Mouse (Mus musculus) limb, embryonic 10.5 days (tissue): ENCODE measurements around the gene Npr3. TPM values are rescaled to one million over a fixed set of nuclear protein-coding genes. Genes with fewer than 3 reads are reported as not detected.

Experiments
- DNase-seq: peaks from one replicate; pipeline ENCODE4 v3.0.0-alpha.2; 2017; ENCODE audit warnings: low spot score
- H3K27ac ChIP-seq: fragments of 300-500 bp; sonication (generic); 2 replicates; pipeline ENCODE4 v1.5.1; 2016; ENCODE audit warnings: mild to moderate bottlenecking
- H3K27me3 ChIP-seq: fragments of 300-500 bp; sonication (generic); 2 replicates; pipeline ENCODE4 v1.6.1; 2016; ENCODE audit warnings: low read depth, mild to moderate bottlenecking; ENCODE audit not compliant: poor library complexity, severe bottlenecking
- H3K36me3 ChIP-seq: fragments of 300-500 bp; sonication (generic); 2 replicates; pipeline ENCODE4 v1.6.1; 2016; ENCODE audit warnings: mild to moderate bottlenecking, moderate library complexity
- H3K4me1 ChIP-seq: fragments of 300-500 bp; sonication (generic); 2 replicates; pipeline ENCODE4 v1.6.1; 2016
- H3K4me3 ChIP-seq: fragments of 300-500 bp; sonication (generic); 2 replicates; pipeline ENCODE4 v1.5.1; 2016; ENCODE audit warnings: mild to moderate bottlenecking, moderate library complexity
- H3K9me3 ChIP-seq: fragments of 300-500 bp; sonication (generic); replicated peaks from 2 replicates; pipeline ENCODE4 v1.6.1; 2016; ENCODE audit warnings: mild to moderate bottlenecking
- whole genome bisulfite sequencing: fragments of 180-500 bp; shearing (Covaris S2); methylation state at CpG from one replicate; pipeline ENCODE4 v1.1.7; 2016; 5-methylcytosine and 5-hydroxymethylcytosine counted together
- polyA plus RNA-seq: library from polyadenylated mRNA; unstranded; fragments of >200 nt; fragmentation: Nextera tagmentation; extraction: Ambion mirVana; gene quantifications from 2 replicates; pipeline ENCODE4 v1.2.1, GENCODE M21; 2016

The Npr3 gene
- 1.7 and 2.2 TPM in 2 replicates for polyA plus RNA-seq

DNA sequence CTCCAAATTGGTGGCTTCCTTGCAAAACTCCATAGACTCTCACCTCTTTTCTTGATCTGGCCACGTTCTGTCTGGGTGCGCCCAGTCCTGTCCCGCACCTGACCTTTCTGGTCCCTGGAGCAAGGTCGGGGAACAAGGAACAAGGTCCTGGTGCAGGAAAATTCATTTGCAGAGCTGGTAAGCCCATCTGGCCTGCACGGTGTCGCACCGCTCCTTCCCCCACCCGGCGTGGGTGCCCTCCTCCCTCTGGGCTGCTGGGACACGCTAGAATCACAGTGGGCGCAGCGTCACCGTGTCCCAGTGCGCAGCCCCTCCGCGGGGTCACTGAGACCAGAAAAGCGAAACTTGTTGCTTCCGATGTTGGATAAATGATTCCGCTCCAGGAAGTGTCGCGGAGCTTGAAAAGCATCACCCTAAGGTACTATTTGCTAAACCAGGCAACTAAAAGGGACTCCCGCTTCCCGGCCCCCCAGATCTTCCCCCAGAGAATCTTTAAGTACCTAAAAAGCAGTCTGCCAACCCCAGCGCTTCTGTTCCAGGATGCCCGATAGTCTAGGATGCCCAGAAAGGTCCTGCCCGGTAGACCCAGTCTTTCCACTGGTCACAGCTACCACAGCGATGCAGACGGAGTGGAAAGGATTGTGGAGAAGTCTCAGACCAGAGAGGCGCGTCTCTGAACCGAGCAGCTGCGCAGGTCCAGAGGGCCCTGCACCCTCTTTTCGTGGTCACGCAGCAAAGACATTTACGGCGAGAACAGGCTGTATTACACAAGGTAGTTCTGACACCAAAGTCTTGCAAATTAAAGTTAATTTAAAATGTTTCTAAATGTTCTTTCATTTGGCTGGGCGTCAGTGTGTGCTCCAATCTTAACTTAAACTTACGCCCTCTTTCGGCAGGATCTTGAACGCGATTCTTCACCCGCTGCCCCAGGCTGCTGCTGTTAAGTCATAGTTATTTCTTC is at the start of gene Npr3:
Gene Npr3 (minus strand): TSS at position 717 of the 961 bp plus-strand sequence.
- H3K4me1 ChIP-seq, result peaks cover 50% of the 10 kb centered on the region
- WGBS, result under 1% methylated on average over 42 of the region's 42 CpGs
- peaks cover 67% of the 10 kb centered on the region for H3K27me3 ChIP-seq

DNA sequence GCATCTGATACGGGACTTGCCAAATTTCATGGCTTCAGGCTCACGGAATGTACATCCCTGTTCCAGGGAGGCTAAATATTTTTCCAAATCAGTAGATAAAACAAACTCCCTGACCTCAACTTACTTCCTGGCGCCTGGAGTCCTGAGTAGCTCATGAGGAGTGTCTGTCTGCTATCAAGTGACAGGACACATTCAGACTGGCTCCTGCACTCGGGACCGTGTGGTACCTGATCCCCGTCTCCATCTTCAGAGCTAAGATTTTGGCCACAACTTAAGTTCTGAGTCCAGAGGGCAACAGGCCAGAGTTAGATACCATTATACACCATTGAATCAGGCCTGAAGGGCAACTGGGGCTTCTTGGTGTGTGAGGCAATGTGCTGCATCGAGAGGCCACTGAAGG is 49.0 kb upstream of the Npr3 start:
- no peak overlapping the region for H3K4me3 ChIP-seq
- no peaks in the 10 kb centered on the region for H3K9me3 ChIP-seq
- H3K36me3 ChIP-seq, result no peaks in the 10 kb centered on the region
- H3K4me1 ChIP-seq, result no peaks in the 10 kb centered on the region
- DNase-seq, result no peak
- H3K27ac ChIP-seq, result no peak overlapping the region
- H3K27me3 ChIP-seq, result no peaks in the 10 kb centered on the region
- WGBS, result 88% methylated on average over 7 of the region's 7 CpGs

More for the DNA sequence above, at the start of gene Npr3:
- peak; percentile 69 for DNase-seq
- H3K4me3 ChIP-seq, result peak within 1 kb of the TSS; percentile 57
- H3K27ac ChIP-seq, result peak within 1 kb of the TSS; percentile 40; the same call in 1 of the 2 replicates
- H3K9me3 ChIP-seq, result no peaks in the 10 kb centered on the region
- no peaks in the 10 kb centered on the region for H3K36me3 ChIP-seq

DNA sequence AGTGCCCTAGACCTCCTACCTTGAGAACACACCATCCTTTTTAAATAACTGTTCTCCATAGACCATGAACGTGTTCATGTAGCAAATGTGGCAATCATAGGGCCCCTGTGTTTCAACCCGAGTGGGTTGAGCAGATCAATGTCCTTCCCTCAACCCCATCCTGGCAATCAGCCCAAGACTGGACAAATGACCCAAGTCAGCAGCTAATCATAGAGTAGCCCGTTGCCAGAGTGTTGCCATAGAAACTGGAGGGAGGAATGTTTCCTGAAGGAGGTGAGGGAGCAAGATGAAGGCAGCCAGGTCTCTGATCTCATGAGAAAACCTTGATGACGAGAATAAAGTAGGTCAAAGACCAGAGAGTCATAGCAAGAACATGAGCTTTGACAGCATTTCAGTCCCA is 47.1 kb upstream of the Npr3 start:
- WGBS, result 70% methylated on average over 4 of the region's 4 CpGs
- DNase-seq, result no peak
- H3K9me3 ChIP-seq, result no peaks in the 10 kb centered on the region
- H3K27me3 ChIP-seq, result no peaks in the 10 kb centered on the region
- H3K4me1 ChIP-seq, result no peaks in the 10 kb centered on the region
- H3K4me3 ChIP-seq, result no peak overlapping the region
- H3K27ac ChIP-seq, result no peak overlapping the region
- no peaks in the 10 kb centered on the region for H3K36me3 ChIP-seq

DNA sequence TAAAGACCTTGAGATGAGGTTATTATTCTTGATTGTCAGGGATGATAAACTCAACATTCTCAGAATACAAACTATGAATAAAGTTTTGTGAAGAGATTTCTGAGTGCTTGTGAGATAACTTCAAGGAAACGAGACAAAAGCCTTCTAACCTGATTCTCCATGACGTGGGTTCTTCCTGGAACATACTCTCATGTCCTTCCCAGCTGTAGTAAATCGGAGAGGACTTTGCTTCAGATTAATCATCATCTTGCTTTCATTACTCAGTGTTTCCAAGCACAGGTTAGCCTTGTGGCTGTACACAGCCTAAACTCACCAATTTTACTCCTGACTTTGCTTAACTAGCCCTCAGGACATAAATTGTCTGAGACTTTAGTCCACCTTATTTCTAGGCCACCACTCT is 45.1 kb upstream of the Npr3 start:
- Histone ChIP-seq H3K9me3 (no peaks in the 10 kb centered on the region), H3K4me1 (no peaks in the 10 kb centered on the region), H3K36me3 (no peaks in the 10 kb centered on the region), H3K27ac (no peak overlapping the region), H3K4me3 (no peak overlapping the region), H3K27me3 (no peaks in the 10 kb centered on the region)
- DNase-seq, result no peak
- 84% methylated on average over 3 of the region's 3 CpGs for WGBS

DNA sequence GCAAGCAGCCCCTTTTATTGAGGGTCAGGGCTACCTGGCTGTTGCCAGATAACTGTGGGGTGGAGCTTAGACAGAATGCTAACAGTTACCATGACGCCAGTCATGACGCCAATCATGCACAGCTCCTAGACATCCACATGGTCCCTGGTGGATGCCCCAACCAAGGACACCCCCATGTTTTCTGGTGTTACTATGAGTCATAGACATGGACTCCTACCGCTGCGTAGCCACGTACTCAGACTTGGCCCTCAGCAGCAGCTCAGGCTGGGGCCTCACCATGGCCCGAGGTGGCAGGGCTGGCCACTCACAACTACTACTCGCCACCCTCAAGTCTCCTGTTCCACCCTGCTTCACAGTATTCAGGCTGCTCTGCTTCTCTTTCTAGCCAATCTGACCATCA is 44.1 kb upstream of the Npr3 start:
- H3K9me3 ChIP-seq, result no peaks in the 10 kb centered on the region
- no peaks in the 10 kb centered on the region for H3K36me3 ChIP-seq
- no peak overlapping the region for H3K4me3 ChIP-seq
- no peaks in the 10 kb centered on the region for H3K4me1 ChIP-seq
- H3K27me3 ChIP-seq, result no peaks in the 10 kb centered on the region
- DNase-seq, result no peak
- WGBS, result 97% methylated on average over 7 of the region's 7 CpGs
- no peak overlapping the region for H3K27ac ChIP-seq

DNA sequence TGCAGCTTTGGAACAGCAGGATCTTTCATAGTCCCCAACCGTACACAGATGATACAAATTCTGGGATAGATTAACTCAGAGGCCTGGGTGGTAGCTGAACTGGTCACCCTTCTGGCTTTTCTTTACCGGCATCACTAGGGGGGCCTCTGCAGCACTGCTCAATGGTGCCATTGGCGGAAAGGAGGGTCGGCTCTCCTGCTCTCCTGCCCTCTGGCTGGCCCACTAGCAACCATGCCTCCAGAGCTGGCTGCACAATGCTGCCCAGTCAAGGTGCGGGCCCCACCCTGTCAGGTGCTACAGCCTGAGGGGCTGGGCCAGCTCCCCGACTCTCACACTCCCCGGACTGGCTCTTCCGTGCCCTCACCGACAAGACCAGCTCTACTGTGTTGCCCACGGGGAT is 43.1 kb upstream of the Npr3 start:
- Histone ChIP-seq H3K27me3 (no peaks in the 10 kb centered on the region), H3K36me3 (no peaks in the 10 kb centered on the region), H3K9me3 (no peaks in the 10 kb centered on the region), H3K27ac (no peak overlapping the region), H3K4me3 (no peak overlapping the region), H3K4me1 (no peaks in the 10 kb centered on the region)
- 93% methylated on average over 10 of the region's 10 CpGs for WGBS
- DNase-seq, result no peak

DNA sequence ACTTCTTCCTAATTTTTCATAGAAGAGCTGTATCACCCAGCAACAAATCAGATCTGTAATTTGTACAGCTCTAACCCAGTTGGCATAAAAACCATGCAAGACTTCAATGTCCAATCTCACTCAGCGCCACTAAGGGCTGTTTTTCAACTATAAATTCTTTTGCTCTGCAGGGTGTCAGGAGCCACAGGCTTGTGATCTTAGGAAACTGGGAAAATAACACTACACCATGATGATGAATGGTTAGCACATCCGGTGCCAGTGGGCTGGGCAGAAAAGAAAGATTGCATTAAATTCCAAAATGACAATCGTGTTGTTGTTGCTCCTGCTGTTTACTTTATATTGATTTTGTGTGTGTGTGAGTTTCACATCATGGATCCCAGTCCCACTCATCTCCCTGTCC is 42.4 kb upstream of the Npr3 start:
- Histone ChIP-seq H3K9me3 (no peaks in the 10 kb centered on the region), H3K27me3 (no peaks in the 10 kb centered on the region), H3K27ac (no peak overlapping the region), H3K4me3 (no peak overlapping the region), H3K36me3 (no peaks in the 10 kb centered on the region), H3K4me1 (no peaks in the 10 kb centered on the region)
- WGBS, result 94% methylated on average over 3 of the region's 3 CpGs
- DNase-seq, result no peak

DNA sequence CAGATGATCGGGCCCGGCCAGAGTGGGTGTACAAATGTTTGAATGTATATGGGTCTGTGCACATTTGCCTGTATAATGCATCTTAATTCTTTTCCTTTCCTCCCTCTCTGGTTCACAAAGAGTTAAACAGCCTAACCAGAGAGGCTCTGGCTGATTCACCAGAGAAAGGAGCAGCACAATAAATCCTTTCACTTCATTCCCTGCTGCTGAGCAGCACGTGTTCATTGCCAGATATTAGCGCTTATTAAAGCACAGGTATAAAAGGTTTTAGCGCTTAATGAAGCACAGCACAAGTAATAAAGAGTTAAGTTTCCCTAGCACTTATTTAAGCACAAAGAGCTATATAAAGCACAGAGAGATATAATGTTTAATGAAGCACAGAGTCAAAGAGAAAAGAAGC is 33.8 kb upstream of the Npr3 start:
- 55% methylated on average over 5 of the region's 5 CpGs for WGBS
- H3K27ac ChIP-seq, result no peak overlapping the region
- no peaks in the 10 kb centered on the region for H3K9me3 ChIP-seq
- H3K36me3 ChIP-seq, result no peaks in the 10 kb centered on the region
- H3K4me1 ChIP-seq, result peaks cover 15% of the 10 kb centered on the region
- H3K4me3 ChIP-seq, result no peak overlapping the region
- no peaks in the 10 kb centered on the region for H3K27me3 ChIP-seq
- no peak for DNase-seq

DNA sequence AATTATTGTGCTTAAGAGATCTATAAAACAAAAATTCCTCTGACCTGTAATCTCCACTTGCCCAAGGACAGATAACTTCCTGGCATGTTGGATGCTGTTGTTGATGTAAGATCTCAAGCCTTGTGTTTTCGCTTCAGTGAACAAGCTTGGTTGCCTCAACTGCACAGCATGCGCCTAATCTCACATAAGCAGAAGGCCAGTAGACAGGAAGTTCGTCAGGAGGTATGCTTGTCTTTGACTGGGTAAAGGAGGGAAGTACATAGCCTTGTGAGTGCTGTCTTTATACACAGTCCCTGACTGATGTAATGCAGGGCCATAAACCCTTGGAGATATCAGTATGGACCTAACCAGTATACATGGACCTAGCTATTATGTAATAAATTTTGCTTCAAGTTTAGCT is 20.7 kb upstream of the Npr3 start:
- 87% methylated on average over 3 of the region's 3 CpGs for WGBS
- H3K27me3 ChIP-seq, result no peaks in the 10 kb centered on the region
- no peaks in the 10 kb centered on the region for H3K36me3 ChIP-seq
- no peak overlapping the region for H3K4me3 ChIP-seq
- no peaks in the 10 kb centered on the region for H3K4me1 ChIP-seq
- no peak for DNase-seq
- H3K9me3 ChIP-seq, result no peaks in the 10 kb centered on the region
- H3K27ac ChIP-seq, result no peak overlapping the region

DNA sequence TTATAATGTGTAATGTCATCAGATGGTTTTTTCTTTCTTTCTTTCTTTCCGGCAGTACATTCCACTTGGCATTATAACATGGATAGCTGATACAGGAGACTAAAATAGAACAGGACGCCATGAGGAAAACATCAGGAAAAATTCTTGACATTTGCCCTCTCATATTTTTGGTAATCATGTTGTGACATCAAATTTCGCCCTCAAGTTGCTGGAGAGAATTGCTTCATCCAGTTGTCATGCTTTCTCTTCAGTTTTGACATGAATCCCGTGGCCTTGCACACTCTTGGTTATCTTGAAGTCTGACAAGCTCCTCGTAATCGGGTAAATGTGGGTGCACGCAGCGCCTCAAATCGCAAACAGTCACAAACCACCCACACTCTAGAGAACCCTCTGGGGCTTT is 7.0 kb upstream of the Npr3 start:
- Histone ChIP-seq H3K36me3 (no peaks in the 10 kb centered on the region), H3K9me3 (no peaks in the 10 kb centered on the region), H3K27ac (no peak overlapping the region), H3K27me3 (peaks cover under 1% of the 10 kb centered on the region; the same call in 1 of the 2 replicates), H3K4me1 (no peaks in the 10 kb centered on the region), H3K4me3 (no peak overlapping the region)
- WGBS, result 92% methylated on average over 9 of the region's 9 CpGs
- no peak for DNase-seq

DNA sequence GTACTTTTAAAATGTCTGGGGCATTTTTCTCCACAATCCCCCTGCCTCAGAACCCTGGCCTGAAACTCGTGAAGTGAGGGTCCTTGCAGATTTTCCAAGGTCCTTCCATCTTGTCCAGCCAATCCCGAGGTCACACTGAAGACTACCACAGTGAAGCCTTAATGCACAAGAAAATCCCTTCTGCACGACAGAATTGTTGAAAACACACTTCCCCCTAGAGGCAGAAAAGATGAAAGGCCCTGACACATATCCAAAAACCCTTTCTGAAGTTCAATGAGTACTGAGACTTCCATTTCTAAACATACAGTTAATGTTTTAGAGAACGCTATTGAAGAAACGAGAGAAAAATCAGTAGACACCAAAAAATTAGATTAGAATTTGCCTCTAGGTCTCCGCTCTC is 2.8 kb upstream of the Npr3 start:
- Histone ChIP-seq H3K4me3 (no peak overlapping the region), H3K9me3 (no peaks in the 10 kb centered on the region), H3K27ac (no peak overlapping the region), H3K36me3 (no peaks in the 10 kb centered on the region), H3K4me1 (peaks cover 30% of the 10 kb centered on the region), H3K27me3 (peaks cover 38% of the 10 kb centered on the region)
- 46% methylated on average over 6 of the region's 6 CpGs for WGBS
- peak; percentile 30 for DNase-seq

DNA sequence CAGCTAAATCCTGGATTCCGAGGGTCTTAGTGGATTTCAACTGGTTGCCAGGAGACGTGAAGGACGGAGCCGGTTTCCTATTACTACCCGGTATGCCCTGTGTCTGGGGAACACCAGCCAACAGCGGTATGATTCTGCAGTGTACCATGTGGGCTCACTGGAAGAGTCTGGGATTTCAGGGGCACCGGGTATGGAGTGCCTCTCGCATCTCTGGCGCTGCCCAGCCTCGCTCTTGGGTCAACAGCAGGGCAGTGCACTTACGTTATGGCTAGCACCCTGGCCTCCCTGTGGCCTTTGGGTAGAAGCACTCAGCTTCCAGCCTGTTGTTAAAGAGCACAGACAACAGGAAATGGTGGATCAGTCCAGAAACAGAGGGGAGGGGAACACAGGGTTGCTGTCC is 1.1 kb upstream of the Npr3 start:
- 4% methylated on average over 11 of the region's 11 CpGs for WGBS
- no peak overlapping the region for H3K27ac ChIP-seq
- DNase-seq, result peak; percentile 42
- H3K9me3 ChIP-seq, result no peaks in the 10 kb centered on the region
- peaks cover 47% of the 10 kb centered on the region for H3K4me1 ChIP-seq
- H3K4me3 ChIP-seq, result peak overlapping the region; percentile 29; the same call in 1 of the 2 replicates
- H3K36me3 ChIP-seq, result no peaks in the 10 kb centered on the region
- peaks cover 55% of the 10 kb centered on the region for H3K27me3 ChIP-seq

DNA sequence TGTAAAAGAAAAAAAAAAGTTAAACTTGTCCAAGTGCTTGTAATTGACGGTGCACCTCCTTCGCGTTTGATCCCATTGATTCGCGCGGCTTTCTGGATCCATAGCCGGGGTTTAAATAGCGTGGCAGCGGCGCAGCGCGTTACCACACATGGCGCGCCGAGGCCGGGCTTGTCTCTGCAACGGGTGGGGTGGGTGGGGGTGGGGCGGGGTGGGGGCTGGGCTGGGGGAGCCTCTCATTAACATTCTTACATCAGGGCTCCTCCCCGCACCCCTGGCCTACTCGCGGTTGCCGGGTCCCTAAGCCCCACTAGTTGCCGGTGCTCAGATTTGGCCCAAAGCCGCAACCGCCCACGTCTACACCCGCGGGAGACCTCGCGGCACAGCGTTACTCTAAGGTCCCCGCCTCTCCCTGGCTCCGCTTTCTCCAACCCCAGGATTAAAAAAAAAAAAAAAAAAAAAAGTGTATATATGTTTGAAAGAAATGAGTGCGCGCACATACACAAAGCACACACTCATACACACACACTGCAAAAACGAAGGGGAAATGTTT is 991 bp downstream of the Npr3 start:
- Histone ChIP-seq H3K9me3 (no peaks in the 10 kb centered on the region), H3K4me3 (peak overlapping the region; percentile 57), H3K4me1 (peaks cover 50% of the 10 kb centered on the region), H3K36me3 (no peaks in the 10 kb centered on the region), H3K27me3 (peaks cover 75% of the 10 kb centered on the region), H3K27ac (no peak overlapping the region)
- DNase-seq, result peak; percentile 54
- WGBS, result 1% methylated on average over 35 of the region's 36 CpGs
